ENCODE assay signal across 31 mouse cellular contexts in the genomic region with DNA sequence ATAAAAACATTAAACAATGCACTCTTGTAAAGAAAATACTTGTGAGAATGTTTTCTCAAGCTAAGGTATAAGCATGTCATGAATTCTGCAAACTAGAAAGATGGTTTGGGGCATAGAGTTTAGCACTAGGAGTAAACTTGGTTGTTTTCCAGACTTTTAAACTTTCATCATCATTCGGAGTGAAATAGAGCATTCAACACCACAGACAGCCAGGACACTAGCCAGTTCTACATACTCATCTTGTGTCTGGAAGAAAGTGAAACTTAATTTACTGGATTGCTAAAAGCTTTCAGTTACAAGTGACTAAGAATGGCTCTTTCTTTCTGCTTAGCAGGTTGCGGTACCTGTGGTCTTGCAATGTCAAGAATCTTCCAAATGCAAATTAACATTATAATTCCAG.
"Had no signal": no experiment of that assay in that cellular context is flagged by ENCODE, and none has a peak within 500 bp of the region (broad histone marks: within the 10 kb centered on the region; RNA-seq: fewer than 3 reads in every experiment).

No protein-coding gene starts in this region.

- H3K4me1 ChIP-seq: limb, embryonic 10.5 days; limb, embryonic 12.5 days; limb, embryonic 13.5 days; limb, embryonic 15.5 days; liver, embryonic 12.5 days; liver, embryonic 13.5 days; liver, embryonic 15.5 days; lung, embryonic 15.5 days; megakaryocyte, embryonic 14.5 days; midbrain, embryonic 10.5 days; neural tube, embryonic 12.5 days; neural tube, embryonic 13.5 days had no signal

- ATAC-seq: liver, embryonic 12.5 days; liver, postnatal 0 days; lung, postnatal 0 days; midbrain, embryonic 13.5 days; midbrain, embryonic 15.5 days; midbrain, embryonic 16.5 days had no signal

- H3K27ac ChIP-seq: limb, embryonic 10.5 days; limb, embryonic 12.5 days; limb, embryonic 13.5 days; limb, embryonic 15.5 days; liver, embryonic 12.5 days; liver, embryonic 13.5 days; liver, embryonic 14.5 days; liver, embryonic 15.5 days; lung, embryonic 15.5 days; macrophage; midbrain, embryonic 10.5 days; midbrain, embryonic 12.5 days; midbrain, embryonic 13.5 days; midbrain, embryonic 15.5 days; neural tube, embryonic 12.5 days; neural tube, embryonic 13.5 days had no signal

- DNase-seq: left cerebral cortex, postnatal 4 days; liver; liver, embryonic 13.5 days; liver, postnatal 0 days; lung, adult 18-20 months; lung, adult 2 months; lung, embryonic 14.5 days; lung, postnatal 10 days; lung, postnatal 14 days; lung, postnatal 36 days; lung, postnatal 4 days; midbrain, embryonic 14.5 days had no signal

- H3K4me3 ChIP-seq: limb, embryonic 10.5 days; limb, embryonic 12.5 days; limb, embryonic 13.5 days; limb, embryonic 15.5 days; liver, embryonic 12.5 days; liver, embryonic 13.5 days; liver, embryonic 15.5 days; lung, embryonic 15.5 days; megakaryocyte, embryonic 14.5 days; midbrain, embryonic 10.5 days; midbrain, embryonic 12.5 days; midbrain, embryonic 13.5 days; midbrain, embryonic 15.5 days; myocyte; neural tube, embryonic 12.5 days; neural tube, embryonic 13.5 days had no signal

- H3K27me3 ChIP-seq: limb, embryonic 12.5 days; limb, embryonic 13.5 days; limb, embryonic 15.5 days; liver, embryonic 12.5 days; liver, embryonic 13.5 days; liver, embryonic 15.5 days; lung, embryonic 15.5 days; megakaryocyte, embryonic 14.5 days; midbrain, embryonic 12.5 days; midbrain, embryonic 13.5 days; midbrain, embryonic 15.5 days; neural tube, embryonic 12.5 days; neural tube, embryonic 13.5 days had no signal
